Mouse (Mus musculus) hindbrain, embryonic 13.5 days (tissue): Measurements from ENCODE around the gene 1110051M20Rik. TPM values are rescaled to one million over a fixed set of nuclear protein-coding genes. Genes with fewer than 3 reads are reported as not detected.
A peak's percentile ranks its signal among the peaks of the same experiment; 100 is the strongest.

Experiments
- ATAC-seq: fragments of 200-750 bp; cut with Nextera tagmentation; 2 replicates; pipeline ENCODE4 v1.8.0; 2017; ENCODE audit warnings: moderate TSS enrichment; ENCODE audit not compliant: low FRiP score
- H3K27ac ChIP-seq: fragments of 300-500 bp; sonication (generic); 2 replicates; pipeline ENCODE4 v1.5.1; 2015; ENCODE audit warnings: inconsistent platforms, mild to moderate bottlenecking, moderate library complexity
- H3K27me3 ChIP-seq: fragments of 300-500 bp; sonication (generic); 2 replicates; pipeline ENCODE4 v1.6.1; 2015; ENCODE audit warnings: mild to moderate bottlenecking, inconsistent platforms
- H3K36me3 ChIP-seq: fragments of 300-500 bp; sonication (generic); 2 replicates; pipeline ENCODE4 v1.6.1; 2015; ENCODE audit warnings: mild to moderate bottlenecking, inconsistent platforms
- H3K4me1 ChIP-seq: fragments of 300-500 bp; sonication (generic); replicated peaks from 2 replicates; pipeline ENCODE4 v1.6.1; 2015; ENCODE audit warnings: inconsistent platforms
- H3K4me2 ChIP-seq: fragments of 300-500 bp; sonication (generic); 2 replicates; pipeline ENCODE4 v1.6.1; 2015; ENCODE audit warnings: inconsistent platforms, mild to moderate bottlenecking, moderate library complexity
- H3K4me3 ChIP-seq: fragments of 300-500 bp; sonication (generic); 2 replicates; pipeline ENCODE4 v1.5.1; 2015; ENCODE audit warnings: mild to moderate bottlenecking, inconsistent platforms
- H3K9ac ChIP-seq: fragments of 300-500 bp; sonication (generic); 2 replicates; pipeline ENCODE4 v1.6.1; 2015; ENCODE audit warnings: mild to moderate bottlenecking, inconsistent platforms
- H3K9me3 ChIP-seq: fragments of 300-500 bp; sonication (generic); 2 replicates; pipeline ENCODE4 v1.6.1; 2016; ENCODE audit warnings: inconsistent platforms
- WGBS: fragments of 180-500 bp; shearing (Covaris S2); methylation state at CpG from one replicate; pipeline ENCODE4 v1.1.7; 2015; 5-methylcytosine and 5-hydroxymethylcytosine counted together
- polyA plus RNA-seq: library from polyadenylated mRNA; unstranded; fragments of >200 nt; fragmentation: Nextera tagmentation; extraction: Ambion mirVana; gene quantifications from 2 replicates; pipeline ENCODE4 v1.2.1, GENCODE M21; 2015

Gene 1110051M20Rik
- polyA plus RNA-seq, 1 experiment from 2014 or later = 147 TPM

- Histone ChIP-seq H3K36me3 (no peaks in the 10 kb centered on the region), H3K9me3 (no peaks in the 10 kb centered on the region), H3K27ac (no peak overlapping the region), H3K27me3 (peaks cover 14% of the 10 kb centered on the region), H3K4me2 (peak overlapping the region; percentile 98), H3K4me3 (peak overlapping the region; percentile 67), H3K9ac (peak overlapping the region; percentile 80; the same call in 1 of the 2 replicates), H3K4me1 (peaks cover 34% of the 10 kb centered on the region)
- 0 out of 2 replicates have a peak, but pooled peaks have one; percentile 4 for ATAC-seq
- WGBS = 43% methylated on average over 9 of the region's 9 CpGs
Measured at GRCm38 (mm10) chr2:91456491-91457100, 12.1 kb upstream of the 1110051M20Rik start.

- ATAC-seq = no peak
- Histone ChIP-seq H3K4me1 (peaks cover 29% of the 10 kb centered on the region), H3K9ac (no peak overlapping the region), H3K27me3 (peaks cover 14% of the 10 kb centered on the region), H3K9me3 (no peaks in the 10 kb centered on the region), H3K4me3 (no peak overlapping the region), H3K27ac (no peak overlapping the region), H3K36me3 (no peaks in the 10 kb centered on the region), H3K4me2 (no peak overlapping the region)
- WGBS = 3% methylated on average over 4 of the region's 4 CpGs
Measured at GRCm38 (mm10) chr2:91455826-91456225, 11.3 kb upstream of the 1110051M20Rik start.

GRCm38 (mm10) chr2:91454434-91454833 lies 9.9 kb upstream of the 1110051M20Rik start:
- H3K9me3 ChIP-seq = no peaks in the 10 kb centered on the region
- H3K4me2 ChIP-seq = no peak overlapping the region
- H3K4me3 ChIP-seq = no peak overlapping the region
- no peak for ATAC-seq
- no peak overlapping the region for H3K27ac ChIP-seq
- H3K36me3 ChIP-seq = no peaks in the 10 kb centered on the region
- H3K27me3 ChIP-seq = peaks cover 4% of the 10 kb centered on the region; the same call in 1 of the 2 replicates
- H3K4me1 ChIP-seq = peaks cover 26% of the 10 kb centered on the region
- no peak overlapping the region for H3K9ac ChIP-seq
- WGBS = 89% methylated on average over 3 of the region's 3 CpGs

GRCm38 (mm10) chr2:91453231-91454075 lies 8.9 kb upstream of the 1110051M20Rik start:
- ATAC-seq = no peak
- Histone ChIP-seq H3K27ac (no peak overlapping the region), H3K4me3 (no peak overlapping the region), H3K4me1 (peaks cover 16% of the 10 kb centered on the region), H3K36me3 (no peaks in the 10 kb centered on the region), H3K4me2 (no peak overlapping the region), H3K9me3 (no peaks in the 10 kb centered on the region), H3K9ac (no peak overlapping the region), H3K27me3 (peaks cover 4% of the 10 kb centered on the region; the same call in 1 of the 2 replicates)
- WGBS = 82% methylated on average over 9 of the region's 9 CpGs

DNA sequence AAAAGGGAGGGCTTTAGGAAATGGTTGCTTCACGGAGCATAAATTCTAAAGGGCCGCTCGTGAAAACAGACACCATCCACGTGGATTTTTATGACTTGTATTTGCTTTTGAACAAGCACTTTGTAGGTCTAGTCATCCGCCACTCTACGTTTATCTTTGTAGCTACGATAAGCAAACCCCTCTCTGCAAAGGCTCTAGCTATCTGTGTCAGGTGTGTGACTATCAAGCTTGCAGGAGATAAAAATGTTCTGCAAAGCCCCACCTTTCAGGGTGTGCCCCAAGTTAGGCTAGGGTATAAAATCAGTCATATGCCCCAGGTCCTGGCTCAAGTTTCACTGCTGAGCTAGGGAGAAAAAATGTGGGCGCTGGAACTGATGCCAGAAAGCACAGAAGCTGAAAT lies 8.2 kb upstream of the 1110051M20Rik start:
- no peak for ATAC-seq
- Histone ChIP-seq H3K27ac (no peak overlapping the region), H3K9me3 (no peaks in the 10 kb centered on the region), H3K36me3 (no peaks in the 10 kb centered on the region), H3K4me1 (peaks cover 8% of the 10 kb centered on the region), H3K4me3 (no peak overlapping the region), H3K27me3 (no peaks in the 10 kb centered on the region), H3K9ac (no peak overlapping the region), H3K4me2 (no peak overlapping the region)
- WGBS = 73% methylated on average over 8 of the region's 8 CpGs

DNA sequence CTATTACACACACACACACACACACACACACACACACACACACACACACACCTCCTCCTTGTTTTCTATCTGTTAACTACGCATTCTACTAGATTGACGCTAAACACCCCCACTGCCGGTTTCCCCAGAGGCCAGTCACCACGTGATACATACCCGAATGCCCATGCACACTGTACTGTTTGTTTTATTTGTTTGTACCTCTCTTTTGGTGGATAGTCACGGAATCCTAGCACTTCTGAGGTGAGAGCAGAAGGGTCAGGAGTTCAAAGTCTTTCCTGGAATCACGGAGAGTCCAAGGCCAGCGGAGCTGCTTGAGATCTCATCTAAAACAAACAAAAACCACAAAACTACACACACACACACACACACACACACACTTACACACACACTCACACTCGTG lies 5.8 kb upstream of the 1110051M20Rik start:
- no peaks in the 10 kb centered on the region for H3K9me3 ChIP-seq
- no peaks in the 10 kb centered on the region for H3K4me1 ChIP-seq
- no peaks in the 10 kb centered on the region for H3K27me3 ChIP-seq
- no peak overlapping the region for H3K4me3 ChIP-seq
- 77% methylated on average over 9 of the region's 9 CpGs for WGBS
- H3K4me2 ChIP-seq = no peak overlapping the region
- no peak overlapping the region for H3K9ac ChIP-seq
- H3K36me3 ChIP-seq = no peaks in the 10 kb centered on the region
- no peak for ATAC-seq
- no peak overlapping the region for H3K27ac ChIP-seq

DNA sequence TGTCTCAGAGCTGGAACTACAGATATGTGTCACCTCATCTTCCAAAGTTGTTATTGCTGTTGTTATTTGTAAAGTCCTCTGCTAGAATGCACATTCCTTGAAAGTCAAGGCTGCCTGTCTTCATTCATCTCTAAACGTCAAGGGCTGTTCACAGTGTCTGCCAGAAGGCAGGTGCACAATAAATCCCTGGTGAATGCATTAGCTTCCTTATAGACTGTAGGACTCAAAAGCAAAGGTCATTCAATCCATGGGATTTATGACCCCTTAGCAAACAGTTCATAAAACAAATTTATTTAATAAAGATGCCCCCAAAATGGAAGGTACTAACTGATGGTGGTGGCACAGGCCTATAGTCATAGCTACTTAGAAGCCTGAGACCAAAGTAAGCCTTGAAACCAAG lies 5.2 kb upstream of the 1110051M20Rik start:
- Histone ChIP-seq H3K27ac (no peak overlapping the region), H3K4me3 (no peak overlapping the region), H3K9me3 (no peaks in the 10 kb centered on the region), H3K36me3 (no peaks in the 10 kb centered on the region), H3K9ac (no peak overlapping the region), H3K27me3 (no peaks in the 10 kb centered on the region), H3K4me1 (no peaks in the 10 kb centered on the region), H3K4me2 (no peak overlapping the region)
- ATAC-seq = no peak
- WGBS = 53% methylated on average over 1 of the region's 1 CpGs

DNA sequence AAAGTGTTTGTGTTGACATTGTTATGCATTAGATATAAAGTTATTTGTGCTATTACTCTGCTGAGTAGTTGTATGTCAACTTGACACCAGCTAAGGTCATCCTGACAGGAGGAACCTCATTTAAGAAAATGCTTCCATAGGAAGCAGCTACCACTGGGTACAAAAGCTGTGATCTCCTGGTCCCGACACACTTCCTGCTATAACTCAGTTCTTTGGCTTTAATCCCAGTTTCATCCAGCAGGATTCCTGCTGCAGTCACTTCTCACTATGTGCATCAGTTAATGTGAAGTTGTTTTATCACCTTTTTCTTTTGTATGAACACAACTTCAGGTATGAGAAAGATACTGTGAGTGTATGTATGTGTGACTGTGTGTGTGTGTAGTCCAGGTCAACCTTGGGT lies 2.3 kb downstream of the 1110051M20Rik start:
- Histone ChIP-seq H3K9ac (no peak overlapping the region), H3K9me3 (no peaks in the 10 kb centered on the region), H3K4me3 (no peak overlapping the region), H3K4me1 (peaks cover 10% of the 10 kb centered on the region), H3K4me2 (no peak overlapping the region), H3K36me3 (no peaks in the 10 kb centered on the region; the same call in 1 of the 2 replicates), H3K27me3 (no peaks in the 10 kb centered on the region), H3K27ac (no peak overlapping the region)
- WGBS = 75% methylated on average over 1 of the region's 1 CpGs
- no peak for ATAC-seq

GRCm38 (mm10) chr2:91441715-91442114 lies 2.8 kb downstream of the 1110051M20Rik start:
- no peaks in the 10 kb centered on the region for H3K27me3 ChIP-seq
- no peak overlapping the region for H3K27ac ChIP-seq
- H3K9ac ChIP-seq = no peak overlapping the region
- 80% methylated on average over 2 of the region's 2 CpGs for WGBS
- H3K4me2 ChIP-seq = no peak overlapping the region
- no peak for ATAC-seq
- H3K4me3 ChIP-seq = no peak overlapping the region
- no peaks in the 10 kb centered on the region; the same call in 1 of the 2 replicates for H3K36me3 ChIP-seq
- H3K4me1 ChIP-seq = peaks cover 10% of the 10 kb centered on the region
- no peaks in the 10 kb centered on the region for H3K9me3 ChIP-seq

DNA sequence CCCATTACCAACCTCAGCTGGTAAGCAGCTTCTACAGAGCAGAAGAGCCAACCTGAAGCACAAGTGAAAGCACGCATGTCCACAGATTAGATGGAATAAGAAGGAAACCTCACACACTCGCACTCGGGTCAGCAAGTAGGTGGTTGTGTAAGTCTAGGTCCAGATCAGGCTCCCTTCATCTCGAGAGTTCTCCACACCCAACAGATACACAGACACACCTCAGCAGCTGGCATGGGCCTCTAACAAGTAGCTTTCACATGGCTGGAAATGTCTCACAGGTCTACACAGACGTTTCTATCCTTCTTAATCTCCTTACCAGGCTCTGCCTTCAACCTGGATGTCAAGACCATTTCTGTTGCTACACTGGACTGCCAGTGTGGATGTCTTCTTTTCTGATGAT lies 3.8 kb downstream of the 1110051M20Rik start:
- no peak for ATAC-seq
- WGBS = 90% methylated on average over 5 of the region's 5 CpGs
- Histone ChIP-seq H3K27ac (no peak overlapping the region), H3K4me2 (no peak overlapping the region), H3K4me3 (no peak overlapping the region), H3K9ac (no peak overlapping the region), H3K9me3 (no peaks in the 10 kb centered on the region), H3K36me3 (no peaks in the 10 kb centered on the region; the same call in 1 of the 2 replicates), H3K27me3 (no peaks in the 10 kb centered on the region), H3K4me1 (peaks cover 10% of the 10 kb centered on the region)

DNA sequence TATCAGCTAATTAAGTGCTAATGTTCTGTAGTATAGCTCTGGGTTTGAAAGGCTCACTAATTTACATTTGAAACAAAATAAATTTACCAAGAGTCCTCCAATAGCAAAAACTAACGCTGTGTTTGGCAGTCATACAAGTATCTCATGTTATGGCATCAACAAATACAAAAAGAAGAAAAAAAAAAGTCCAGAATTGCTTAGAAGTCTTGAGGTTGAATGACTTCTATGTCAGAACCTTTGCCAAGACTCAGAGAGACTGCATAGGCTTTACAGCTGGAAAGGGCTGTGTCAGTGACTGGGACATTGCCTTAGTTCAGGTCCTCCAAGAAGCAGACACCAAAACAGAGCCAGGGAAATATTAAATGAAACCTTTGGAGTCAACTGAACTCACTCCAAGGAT lies 4.6 kb downstream of the 1110051M20Rik start:
- Histone ChIP-seq H3K27ac (no peak overlapping the region), H3K36me3 (no peaks in the 10 kb centered on the region; the same call in 1 of the 2 replicates), H3K9ac (no peak overlapping the region), H3K4me3 (no peak overlapping the region), H3K27me3 (no peaks in the 10 kb centered on the region), H3K4me2 (no peak overlapping the region), H3K4me1 (peaks cover 10% of the 10 kb centered on the region), H3K9me3 (no peaks in the 10 kb centered on the region)
- ATAC-seq = no peak
- WGBS = 74% methylated on average over 1 of the region's 1 CpGs

DNA sequence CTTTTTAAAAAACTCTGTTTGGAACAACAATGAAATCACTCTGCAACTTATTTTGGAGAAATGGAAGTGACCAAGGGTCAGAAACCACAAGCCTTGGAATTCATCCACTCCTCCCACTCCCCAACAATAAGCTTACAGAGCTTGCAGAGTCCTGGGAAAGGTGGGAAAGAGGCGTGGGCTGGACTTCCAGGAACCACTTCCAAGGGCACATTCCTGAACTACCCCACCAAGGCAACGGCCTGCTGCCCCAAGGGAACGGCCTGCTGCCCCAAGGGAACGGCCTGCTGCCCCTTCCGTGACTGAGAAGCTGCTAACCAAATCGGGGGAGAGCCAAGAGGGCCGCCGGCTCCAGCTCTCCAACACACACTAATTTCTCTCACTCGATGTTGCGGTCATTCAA lies 5.2 kb downstream of the 1110051M20Rik start:
- 91% methylated on average over 10 of the region's 10 CpGs for WGBS
- H3K9me3 ChIP-seq = no peaks in the 10 kb centered on the region

More for the DNA sequence above, 5.2 kb downstream of the 1110051M20Rik start:
- H3K27ac ChIP-seq = no peak overlapping the region
- no peak overlapping the region for H3K4me2 ChIP-seq
- no peak for ATAC-seq
- no peak overlapping the region for H3K4me3 ChIP-seq
- no peaks in the 10 kb centered on the region; the same call in 1 of the 2 replicates for H3K36me3 ChIP-seq
- H3K9ac ChIP-seq = no peak overlapping the region
- H3K27me3 ChIP-seq = no peaks in the 10 kb centered on the region
- H3K4me1 ChIP-seq = peaks cover 10% of the 10 kb centered on the region
